Mouse (Mus musculus) gastrocnemius, postnatal 36 days (tissue): ENCODE results near the gene Unc13d. TPM values are rescaled to one million over a fixed set of nuclear protein-coding genes. Genes with fewer than 3 reads are reported as not detected.
A peak's percentile ranks its signal among the peaks of the same experiment; 100 is the strongest.
"Not testable (repeated sequence)": the region's sequence is repeated elsewhere in the genome, so short reads cannot be mapped to it uniquely, and the experiment has no call there.

ENCODE experiments used
- DNase-seq, 2 experiments: peaks; one replicate each; pipeline ENCODE4 v3.0.0; 2022
- intact Hi-C: fragments of 180-260 bp; cut with DNase I; formaldehyde crosslinking; loops from one replicate; pipeline ENCODE4 v1.15.1; 2025
- total RNA-seq, 2 experiments: library from RNA; stranded (reverse); gene quantifications; 2 replicates each; pipeline ENCODE4 v1.2.3; 2021

The Unc13d gene
- total RNA-seq, 2 experiments from 2014 or later: 0.30 to 0.48 TPM

GRCm38 (mm10) chr11:116025056-116025845, 52.5 kb downstream of the Unc13d start:
- intact Hi-C loops: no loop called here
- DNase-seq: no peak

GRCm38 (mm10) chr11:116024356-116024808, 53.4 kb downstream of the Unc13d start:
- peak; percentile 93 for DNase-seq
- intact Hi-C loops: no loop called here

- intact Hi-C loops: no loop called here
- DNase-seq: peak in 1 of 2 experiments; percentile 73
These were observed 53.9 kb downstream of the Unc13d start for GRCm38 (mm10) chr11:116023771-116024355.

GRCm38 (mm10) chr11:116023074-116023770, 54.5 kb downstream of the Unc13d start:
- DNase-seq, intact Hi-C loops: not testable (repeated sequence)

GRCm38 (mm10) chr11:116022256-116022780, 55.4 kb downstream of the Unc13d start:
- intact Hi-C loops: no loop called here
- DNase-seq: no peak

- no peak for DNase-seq
- intact Hi-C loops: no loop called here
These were observed 56.2 kb downstream of the Unc13d start for GRCm38 (mm10) chr11:116021328-116022220.

GRCm38 (mm10) chr11:116020519-116020922, 57.2 kb downstream of the Unc13d start:
- intact Hi-C loops: no loop called here
- DNase-seq: no peak

- intact Hi-C loops: no loop called here
- DNase-seq: no peak
These were observed 57.8 kb downstream of the Unc13d start for GRCm38 (mm10) chr11:116019976-116020411.

- DNase-seq: no peak
- intact Hi-C loops: no loop called here
These were observed 58.4 kb downstream of the Unc13d start for GRCm38 (mm10) chr11:116019360-116019791.

- intact Hi-C loops, DNase-seq: not testable (repeated sequence)
These were observed 58.9 kb downstream of the Unc13d start for GRCm38 (mm10) chr11:116018867-116019266.

- DNase-seq: peak in 1 of 2 experiments; percentile 31
- intact Hi-C loops: no loop called here
These were observed 59.7 kb downstream of the Unc13d start for GRCm38 (mm10) chr11:116018106-116018505.

- no peak for DNase-seq
- intact Hi-C loops: no loop called here
These were observed 62.9 kb downstream of the Unc13d start for GRCm38 (mm10) chr11:116014821-116015220.

GRCm38 (mm10) chr11:116012262-116012947, 65.4 kb downstream of the Unc13d start, which contains the start of gene Galk1:
Galk1 (minus strand) TSS chr11:116012719.
- peak; percentile 81 to 85 for DNase-seq
- intact Hi-C loops: no loop called here

Other genes starting within 250 kb of the Unc13d start
- gene Myo15b, start 219.6 kb downstream of the Unc13d start, total RNA-seq: not detected
- under 1 TPM; 0.46 to 0.84 TPM for gene Smim5, start 178.0 kb downstream of the Unc13d start, total RNA-seq
- gene Smim6, start 165.9 kb downstream of the Unc13d start, total RNA-seq: not detected
- gene Sap30bp, start 144.7 kb downstream of the Unc13d start, total RNA-seq: 10 to 100 TPM; 11.5 to 11.6 TPM
- 1 to 10 TPM; 4.5 to 6.9 TPM for gene Recql5, start 144.5 kb downstream of the Unc13d start, total RNA-seq
- 1 to 10 TPM; 1.9 to 3.3 TPM for gene Itgb4, start 103.3 kb downstream of the Unc13d start, total RNA-seq
- gene Galk1, start 65.2 kb downstream of the Unc13d start, total RNA-seq: 1 to 10 TPM; 3.0 to 3.8 TPM
- gene H3f3b, start 50.0 kb downstream of the Unc13d start, total RNA-seq: 10 to 100 TPM; 56.1 to 75.3 TPM
- 1 to 10 TPM; 6.0 to 7.1 TPM for gene Unk, start 47.6 kb downstream of the Unc13d start, total RNA-seq
- gene Wbp2, start 9.0 kb upstream of the Unc13d start, total RNA-seq: 10 to 100 TPM; 70.1 to 71.0 TPM
- gene Trim47, start 49.2 kb upstream of the Unc13d start, total RNA-seq: 1 to 10 TPM; 9.1 to 9.3 TPM
- 1 to 10 TPM; 4.1 to 4.8 TPM for gene Trim65, start 53.2 kb upstream of the Unc13d start, total RNA-seq
- 10 to 100 TPM; 49.4 to 49.9 TPM for gene Mrpl38, start 60.9 kb upstream of the Unc13d start, total RNA-seq
- 1 to 10 TPM; 9.3 to 9.8 TPM for gene Fbf1, start 90.2 kb upstream of the Unc13d start, total RNA-seq
- 10 to 100 TPM; 19.2 to 21.9 TPM for gene Ten1, start 120.9 kb upstream of the Unc13d start, total RNA-seq
- gene Acox1, start 121.1 kb upstream of the Unc13d start, total RNA-seq: 10 to 100 TPM; 62.6 to 80.1 TPM
- under 1 TPM; 0.05 to 0.07 TPM for gene Evpl, start 160.1 kb upstream of the Unc13d start, total RNA-seq
- 10 to 100 TPM; 72.1 to 83.1 TPM for gene Srp68, start 196.3 kb upstream of the Unc13d start, total RNA-seq
- under 1 TPM; 0.12 to 0.31 TPM for gene Galr2, start 203.0 kb upstream of the Unc13d start, total RNA-seq
- gene Exoc7, start 229.3 kb upstream of the Unc13d start, total RNA-seq: 10 to 100 TPM; 85.9 to 94.8 TPM